Mouse (Mus musculus) intestine, embryonic 15.5 days (tissue): Measurements from ENCODE around the gene Hpf1. TPM values are rescaled to one million over a fixed set of nuclear protein-coding genes. Genes with fewer than 3 reads are reported as not detected.

Experiments
- polyA plus RNA-seq: library from polyadenylated mRNA; unstranded; fragments of >200 nt; fragmentation: Nextera tagmentation; extraction: Ambion mirVana; gene quantifications from 2 replicates; pipeline ENCODE4 v1.2.1, GENCODE M21; 2015

Gene Hpf1
- polyA plus RNA-seq, 1 experiment from 2014 or later = 100 TPM

Other genes with a start within 250 kb of the Hpf1 start
- 30.0 and 30.1 TPM in 2 replicates for gene Clcn3, start 92.9 kb downstream of the Hpf1 start, polyA plus RNA-seq
- 16.6 and 17.4 TPM in 2 replicates for gene Nek1, start 102.8 kb downstream of the Hpf1 start, polyA plus RNA-seq